ENCODE assay signal across 20 mouse cellular contexts in the genomic region with DNA sequence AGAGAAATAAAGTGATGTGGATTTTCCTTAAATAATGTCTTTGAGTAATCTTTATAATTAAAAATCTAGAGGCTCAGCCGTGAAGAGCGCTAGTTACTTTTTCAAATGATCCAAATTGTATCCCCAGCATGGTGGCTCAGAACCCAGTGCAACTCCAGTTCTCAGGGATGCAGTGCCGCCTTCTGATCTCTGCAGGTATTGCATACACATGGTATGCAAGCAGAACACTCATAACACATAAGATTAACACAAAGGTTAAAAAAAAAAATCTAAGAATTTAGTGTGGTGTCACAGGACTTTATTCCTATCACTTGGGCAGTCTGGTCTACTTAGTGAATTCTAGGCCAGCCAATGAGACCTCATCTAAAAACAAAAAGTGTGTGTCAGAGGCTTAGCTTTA. TPM values are rescaled to one million over a fixed set of nuclear protein-coding genes. Genes with fewer than 3 reads are reported as not detected.
DNase-seq lines count a peak whose midpoint lies in the region; ATAC-seq and TF ChIP-seq lines count a peak whose summit lies in the region.
"Had no signal": no experiment of that assay in that cellular context is flagged by ENCODE, and none has a peak within 500 bp of the region (broad histone marks: within the 10 kb centered on the region; RNA-seq: fewer than 3 reads in every experiment).

No protein-coding gene starts in this region.

- H3K9ac ChIP-seq in forebrain, postnatal 0 days = no peak overlapping the region
- H3K9ac ChIP-seq in forebrain, embryonic 11.5 days (ENCODE audit: low read length) = no peak overlapping the region
- H3K9ac ChIP-seq in liver, embryonic 14.5 days (replicated peaks) = no peak overlapping the region
- no peak overlapping the region for H3K9ac ChIP-seq in liver, embryonic 12.5 days
- H3K9ac ChIP-seq: heart, embryonic 15.5 days; liver, embryonic 15.5 days; neural tube, embryonic 12.5 days; stomach, embryonic 15.5 days had no signal

- WGBS in forebrain, postnatal 0 days = 86% methylated on average over 3 of the region's 3 CpGs
- 93% methylated on average over 3 of the region's 3 CpGs for WGBS in forebrain, embryonic 11.5 days
- 93% methylated on average over 3 of the region's 3 CpGs for WGBS in liver, embryonic 14.5 days (ENCODE audit: insufficient replicate concordance)
- 86% methylated on average over 3 of the region's 3 CpGs for WGBS in liver, embryonic 12.5 days (ENCODE audit: insufficient replicate concordance)

- no peaks in the 10 kb centered on the region for H3K9me3 ChIP-seq in forebrain, postnatal 0 days (ENCODE audit: low read length)
- H3K9me3 ChIP-seq in forebrain, embryonic 11.5 days (ENCODE audit: control insufficient read depth, low read length) = no peaks in the 10 kb centered on the region
- H3K9me3 ChIP-seq in liver, embryonic 14.5 days (ENCODE audit: control insufficient read depth, low read length) = no peaks in the 10 kb centered on the region
- no peaks in the 10 kb centered on the region for H3K9me3 ChIP-seq in liver, embryonic 12.5 days (replicated peaks)
- H3K9me3 ChIP-seq: heart, embryonic 15.5 days; liver, embryonic 15.5 days; neural tube, embryonic 12.5 days; stomach, embryonic 15.5 days had no signal

- TF ChIP-seq CTCF in forebrain, postnatal 0 days (IDR thresholded peaks at IDR 0.05; ENCODE audit: low read depth) = 0 out of 2 replicates have a peak, but pooled peaks have one; percentile 16
- TF ChIP-seq CTCF in liver, embryonic 14.5 days (IDR thresholded peaks at IDR 0.05; ENCODE audit: low read depth) = 0 out of 2 replicates have a peak, but pooled peaks have one; percentile 12

- no peaks in the 10 kb centered on the region for H3K4me1 ChIP-seq in forebrain, postnatal 0 days (ENCODE audit: insufficient read depth)
- no peaks in the 10 kb centered on the region for H3K4me1 ChIP-seq in forebrain, embryonic 11.5 days (replicated peaks; ENCODE audit: control insufficient read depth, insufficient read depth, low read length)
- H3K4me1 ChIP-seq in liver, embryonic 14.5 days (replicated peaks; ENCODE audit: control insufficient read depth in 2 of 2, insufficient read depth in 2 of 2, low read length in 1 of 2) = no peaks in the 10 kb centered on the region
- H3K4me1 ChIP-seq in liver, embryonic 12.5 days = no peaks in the 10 kb centered on the region
- H3K4me1 ChIP-seq: liver, embryonic 15.5 days; neural tube, embryonic 12.5 days; stomach, embryonic 15.5 days had no signal

- H3K36me3 ChIP-seq in forebrain, postnatal 0 days (ENCODE audit: insufficient read depth) = peaks cover 30% of the 10 kb centered on the region
- peaks cover 8% of the 10 kb centered on the region; the same call in 1 of the 2 replicates for H3K36me3 ChIP-seq in forebrain, embryonic 11.5 days (ENCODE audit: control insufficient read depth, insufficient read depth, low read length)
- peaks cover 34% of the 10 kb centered on the region for H3K36me3 ChIP-seq in liver, embryonic 14.5 days (replicated peaks; ENCODE audit: control insufficient read depth, insufficient read depth, low read depth)
- H3K36me3 ChIP-seq in liver, embryonic 12.5 days = peaks cover 71% of the 10 kb centered on the region

- no peak overlapping the region for H3K27ac ChIP-seq in forebrain, postnatal 0 days (ENCODE audit: low read depth, low read length)
- H3K27ac ChIP-seq in forebrain, embryonic 11.5 days (ENCODE audit: low read depth, low read length) = no peak overlapping the region
- H3K27ac ChIP-seq in liver, embryonic 14.5 days = no peak overlapping the region
- no peak overlapping the region for H3K27ac ChIP-seq in liver, embryonic 12.5 days
- H3K27ac ChIP-seq: heart, embryonic 15.5 days; liver, embryonic 15.5 days; neural tube, embryonic 12.5 days; stomach, embryonic 15.5 days had no signal

- no peak for ATAC-seq in forebrain, postnatal 0 days
- no peak for ATAC-seq in forebrain, embryonic 11.5 days (replicated peaks; ENCODE audit: low FRiP score)
- no peak for ATAC-seq in liver, embryonic 14.5 days (ENCODE audit: insufficient read depth)
- no peak for ATAC-seq in liver, embryonic 12.5 days
- ATAC-seq: activated CD4-positive, CD25-positive, alpha-beta regulatory T cell, adult 4 months; forebrain, embryonic 16.5 days had no signal

- DNase-seq in forebrain, postnatal 0 days = no peak
- DNase-seq in forebrain, embryonic 11.5 days (ENCODE audit: low spot score) = no peak
- DNase-seq in liver, embryonic 14.5 days (ENCODE audit: low read depth in 3 of 3, low spot score in 3 of 3) = no peak
- peak; percentile 16 for DNase-seq in thymus, postnatal 4 days
- DNase-seq in thymus, postnatal 14 days = no peak
- no peak for DNase-seq in ovary, postnatal 10 days (ENCODE audit: low spot score)
- no peak for DNase-seq in embryo, embryonic 10.5 days (ENCODE audit: low spot score)
- DNase-seq: adrenal gland, postnatal 14 days; cerebellum, adult 11-12 months; cerebellum, postnatal 36 days; heart, adult 11 months; thymus, postnatal 25 days had no signal

- no peak for TF ChIP-seq EP300 in liver, embryonic 14.5 days (IDR thresholded peaks at IDR 0.05; ENCODE audit: low read depth)

- no peaks in the 10 kb centered on the region for H3K27me3 ChIP-seq in forebrain, postnatal 0 days (ENCODE audit: insufficient read depth, low read length)
- H3K27me3 ChIP-seq in forebrain, embryonic 11.5 days (ENCODE audit: control insufficient read depth, insufficient read depth, low read length) = no peaks in the 10 kb centered on the region
- no peaks in the 10 kb centered on the region for H3K27me3 ChIP-seq in liver, embryonic 14.5 days (ENCODE audit: control insufficient read depth, insufficient read depth, low read length)
- no peaks in the 10 kb centered on the region for H3K27me3 ChIP-seq in liver, embryonic 12.5 days (replicated peaks)
- H3K27me3 ChIP-seq: heart, embryonic 15.5 days; liver, embryonic 15.5 days; neural tube, embryonic 12.5 days; stomach, embryonic 15.5 days had no signal

- no peak overlapping the region for H3K4me2 ChIP-seq in forebrain, postnatal 0 days (ENCODE audit: low read depth)
- no peak overlapping the region for H3K4me2 ChIP-seq in forebrain, embryonic 11.5 days (ENCODE audit: low read depth, low read length, severe bottlenecking)
- H3K4me2 ChIP-seq in liver, embryonic 14.5 days (ENCODE audit: low read depth) = no peak overlapping the region
- no peak overlapping the region for H3K4me2 ChIP-seq in liver, embryonic 12.5 days
- H3K4me2 ChIP-seq: heart, embryonic 15.5 days; liver, embryonic 15.5 days; neural tube, embryonic 12.5 days; stomach, embryonic 15.5 days had no signal

- H3K4me3 ChIP-seq in forebrain, postnatal 0 days (ENCODE audit: low read depth, low read length) = no peak overlapping the region
- no peak overlapping the region for H3K4me3 ChIP-seq in forebrain, embryonic 11.5 days (ENCODE audit: low read depth, low read length)
- H3K4me3 ChIP-seq in liver, embryonic 14.5 days (ENCODE audit: insufficient read depth in 1 of 2, low read depth in 2 of 2, low read length in 2 of 2) = no peak overlapping the region
- no peak overlapping the region for H3K4me3 ChIP-seq in liver, embryonic 12.5 days
- H3K4me3 ChIP-seq: erythroblast, embryonic 14.5 days; heart, embryonic 15.5 days; liver, embryonic 15.5 days; neural tube, embryonic 12.5 days; stomach, embryonic 15.5 days had no signal

RNA-seq across cellular contexts. Expression of a gene that starts 38.3 kb away (rescaled TPM):
- 4.7 and 5.1 TPM in 2 replicates for total RNA-seq in forebrain, postnatal 0 days (2014; rRNA removed)
- 0.88 and 1.5 TPM in 2 replicates for polyA plus RNA-seq in forebrain, postnatal 0 days (2015; fragmentation: Nextera tagmentation; extraction: Ambion mirVana)
- polyA plus RNA-seq in forebrain, embryonic 11.5 days (2014; fragmentation: Nextera tagmentation; extraction: Ambion mirVana) = 16.5 and 18.7 TPM in 2 replicates
- 7.4 and 11.5 TPM in 2 replicates for polyA plus RNA-seq in liver, embryonic 14.5 days (2012; rRNA removed)
- 8.6 and 9.1 TPM in 2 replicates for polyA plus RNA-seq in liver, embryonic 14.5 days (2014; fragmentation: Nextera tagmentation; extraction: Ambion mirVana)
- 10.8 and 11.1 TPM in 2 replicates for polyA plus RNA-seq in liver, embryonic 12.5 days (2016; fragmentation: Nextera tagmentation; extraction: Ambion mirVana)

RNA-seq across cellular contexts. Expression of a gene that starts 38.4 kb away (rescaled TPM):
- 16.1 and 25.7 TPM in 2 replicates for total RNA-seq in forebrain, postnatal 0 days (2014; rRNA removed)
- polyA plus RNA-seq in forebrain, postnatal 0 days (2015; fragmentation: Nextera tagmentation; extraction: Ambion mirVana) = 12.8 and 20.4 TPM in 2 replicates
- polyA plus RNA-seq in forebrain, embryonic 11.5 days (2014; fragmentation: Nextera tagmentation; extraction: Ambion mirVana) = 30.3 and 33.7 TPM in 2 replicates
- 3.8 and 6.8 TPM in 2 replicates for polyA plus RNA-seq in liver, embryonic 14.5 days (2012; rRNA removed)
- 8.5 and 10.0 TPM in 2 replicates for polyA plus RNA-seq in liver, embryonic 14.5 days (2014; fragmentation: Nextera tagmentation; extraction: Ambion mirVana)
- 15.2 and 17.3 TPM in 2 replicates for polyA plus RNA-seq in liver, embryonic 12.5 days (2016; fragmentation: Nextera tagmentation; extraction: Ambion mirVana)
